Mouse (Mus musculus) testis, adult 2 months (tissue): ENCODE results near the gene Rbm33. TPM values are rescaled to one million over a fixed set of nuclear protein-coding genes. Genes with fewer than 3 reads are reported as not detected.
A peak's percentile ranks its signal among the peaks of the same experiment; 100 is the strongest.

Experiments used
- H3K27ac ChIP-seq: fragments of 200-500 bp; 2 replicates; pipeline ENCODE4 v1.5.1; 2012; ENCODE audit warnings: low read depth, low read length; ENCODE audit not compliant: control insufficient read depth, insufficient read depth
- H3K27me3 ChIP-seq: fragments of 200-500 bp; 2 replicates; pipeline ENCODE4 v1.6.1; 2012; ENCODE audit warnings: mild to moderate bottlenecking, low read length, moderate library complexity; ENCODE audit not compliant: control insufficient read depth, insufficient read depth
- H3K36me3 ChIP-seq: fragments of 200-500 bp; 2 replicates; pipeline ENCODE4 v1.6.1; 2012; ENCODE audit warnings: mild to moderate bottlenecking, low read length; ENCODE audit not compliant: control insufficient read depth, insufficient read depth
- H3K4me1 ChIP-seq: fragments of 200-500 bp; 2 replicates; pipeline ENCODE4 v1.6.1; 2012; ENCODE audit warnings: low read length; ENCODE audit not compliant: control insufficient read depth, insufficient read depth
- H3K4me3 ChIP-seq: fragments of 200-500 bp; 2 replicates; pipeline ENCODE4 v1.5.1; 2012; ENCODE audit warnings: low read depth, mild to moderate bottlenecking, low read length, moderate library complexity, mixed read lengths; ENCODE audit not compliant: control insufficient read depth
- CTCF ChIP-seq: fragments of 200-500 bp; IDR thresholded peaks from 2 replicates; pipeline ENCODE4 v1.5.1; 2012; ENCODE audit warnings: low read depth, mild to moderate bottlenecking, inconsistent platforms, low read length, moderate library complexity; ENCODE audit not compliant: control insufficient read depth, insufficient read depth, insufficient replicate concordance
- POLR2A ChIP-seq: fragments of 200-500 bp; IDR thresholded peaks from 2 replicates; pipeline ENCODE4 v1.6.1; 2012; ENCODE audit warnings: low read depth, mild to moderate bottlenecking, inconsistent platforms, low read length, moderate library complexity; ENCODE audit not compliant: control insufficient read depth
- polyA plus RNA-seq: library from polyadenylated mRNA; depleted of rRNA; stranded (reverse); fragments of >200 nt; gene quantifications from 2 replicates; pipeline ENCODE4 v1.2.3, GENCODE M21; 2012

Rbm33 gene
- polyA plus RNA-seq, 1 experiment: 17.0 TPM

GRCm38 (mm10) chr5:28304551-28304950, 12.4 kb upstream of the Rbm33 start:
- Histone ChIP-seq H3K36me3 (no peaks in the 10 kb centered on the region), H3K27me3 (no peaks in the 10 kb centered on the region), H3K4me3 (no peak overlapping the region), H3K4me1 (no peaks in the 10 kb centered on the region), H3K27ac (no peak overlapping the region)
- TF ChIP-seq POLR2A (no peak), CTCF (no peak)

GRCm38 (mm10) chr5:28315526-28315925, 1.4 kb upstream of the Rbm33 start:
- Histone ChIP-seq H3K4me1 (peaks cover 2% of the 10 kb centered on the region; the same call in 1 of the 2 replicates), H3K27me3 (no peaks in the 10 kb centered on the region), H3K36me3 (no peaks in the 10 kb centered on the region), H3K27ac (no peak overlapping the region), H3K4me3 (no peak overlapping the region)
- TF ChIP-seq CTCF (no peak), POLR2A (no peak)

GRCm38 (mm10) chr5:28316151-28316721, 685 bp upstream of the Rbm33 start:
- H3K27me3 ChIP-seq: no peaks in the 10 kb centered on the region
- TF ChIP-seq POLR2A: no peak
- no peak for TF ChIP-seq CTCF

GRCm38 (mm10) chr5:28317253-28317916, 464 bp downstream of the Rbm33 start:
- TF ChIP-seq POLR2A (no peak), CTCF (no peak)
- no peaks in the 10 kb centered on the region for H3K36me3 ChIP-seq
- H3K4me3 ChIP-seq: peak overlapping the region; percentile 94

More at GRCm38 (mm10) chr5:28316151-28316721, 685 bp upstream of the Rbm33 start:
- Histone ChIP-seq H3K4me3 (peak overlapping the region; percentile 94), H3K27ac (peak overlapping the region; percentile 92), H3K36me3 (no peaks in the 10 kb centered on the region), H3K4me1 (peaks cover 2% of the 10 kb centered on the region; the same call in 1 of the 2 replicates)

GRCm38 (mm10) chr5:28317917-28318267, 971 bp downstream of the Rbm33 start:
- Histone ChIP-seq H3K27me3 (no peaks in the 10 kb centered on the region), H3K4me1 (peaks cover 2% of the 10 kb centered on the region; the same call in 1 of the 2 replicates), H3K27ac (no peak overlapping the region; the same call in 1 of the 2 replicates), H3K36me3 (no peaks in the 10 kb centered on the region), H3K4me3 (peak overlapping the region; percentile 65; the same call in 1 of the 2 replicates)
- TF ChIP-seq POLR2A: no peak
- TF ChIP-seq CTCF: no peak

More at GRCm38 (mm10) chr5:28317253-28317916, 464 bp downstream of the Rbm33 start:
- Histone ChIP-seq H3K27me3 (no peaks in the 10 kb centered on the region), H3K4me1 (peaks cover 2% of the 10 kb centered on the region; the same call in 1 of the 2 replicates), H3K27ac (peak overlapping the region; percentile 92)

GRCm38 (mm10) chr5:28318671-28319070, 1.8 kb downstream of the Rbm33 start:
- Histone ChIP-seq H3K27me3 (no peaks in the 10 kb centered on the region), H3K27ac (no peak overlapping the region), H3K4me1 (peaks cover 2% of the 10 kb centered on the region; the same call in 1 of the 2 replicates), H3K4me3 (peak overlapping the region; percentile 58), H3K36me3 (no peaks in the 10 kb centered on the region)
- TF ChIP-seq POLR2A: no peak
- TF ChIP-seq CTCF: no peak

GRCm38 (mm10) chr5:28321769-28322168, 4.8 kb downstream of the Rbm33 start:
- peaks cover 2% of the 10 kb centered on the region; the same call in 1 of the 2 replicates for H3K4me1 ChIP-seq
- H3K36me3 ChIP-seq: no peaks in the 10 kb centered on the region
- H3K4me3 ChIP-seq: no peak overlapping the region
- H3K27me3 ChIP-seq: no peaks in the 10 kb centered on the region
- H3K27ac ChIP-seq: no peak overlapping the region
- TF ChIP-seq POLR2A: no peak
- no peak for TF ChIP-seq CTCF

- Histone ChIP-seq H3K4me1 (peaks cover 2% of the 10 kb centered on the region; the same call in 1 of the 2 replicates), H3K27me3 (no peaks in the 10 kb centered on the region), H3K27ac (no peak overlapping the region), H3K36me3 (no peaks in the 10 kb centered on the region), H3K4me3 (no peak overlapping the region)
- no peak for TF ChIP-seq CTCF
- TF ChIP-seq POLR2A: no peak
Measured at GRCm38 (mm10) chr5:28322189-28322588, 5.3 kb downstream of the Rbm33 start.
